Mouse (Mus musculus): ENCODE measurements at regions not wholly inside any gene's neighbourhood (a gene's known extent, or its start where the extent isn't known, plus 50 kb on each side); places are given as distances from the start of the nearest gene placed in this dataset.

- no peak for TF ChIP-seq TAL1 (conservative IDR thresholded peaks at IDR 0.05; ENCODE audit: low read depth, low read length)
- TF ChIP-seq CTCF (IDR thresholded peaks at IDR 0.05; ENCODE audit: low read depth, low read length): no peak
These were observed 485.3 kb upstream of the Kcnab2 start for GRCm38 (mm10) chr4:152963001-152963400.

Measured in G1E (cell line).